In the genomic region with DNA sequence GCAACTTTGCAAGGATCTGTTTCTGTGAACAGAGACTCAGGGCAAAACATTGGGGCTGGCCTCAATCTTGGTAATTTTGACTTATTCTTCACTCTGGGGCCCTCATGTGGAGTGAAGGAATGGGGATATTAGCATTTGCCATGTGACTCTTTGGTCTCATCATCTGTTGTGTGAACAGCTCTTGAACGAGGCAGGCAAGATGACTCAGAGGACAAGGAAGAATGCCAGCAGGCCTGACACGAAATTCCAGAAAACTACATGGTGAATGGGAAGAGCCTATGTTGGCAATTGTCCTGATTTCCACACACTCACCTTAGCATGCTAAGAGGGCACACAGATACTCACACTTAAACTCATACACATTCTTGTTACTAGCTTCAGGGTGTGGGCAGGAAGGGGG, we compare ENCODE assay signal across 10 mouse cellular contexts.
DNase-seq lines count a peak whose midpoint lies in the region; ATAC-seq lines count a peak whose summit lies in the region.
"Had no signal": no experiment of that assay in that cellular context is flagged by ENCODE, and none has a peak within 500 bp of the region (broad histone marks: within the 10 kb centered on the region; RNA-seq: fewer than 3 reads in every experiment).

No protein-coding gene starts in this region.

- DNase-seq in cerebellum, postnatal 25 days = peak; percentile 28 to 50
- no peak for DNase-seq in cerebellum, adult 9-10 months
- peak; percentile 68 for DNase-seq in layer of hippocampus, adult 9-11 months
- no peak for DNase-seq in layer of hippocampus, postnatal 14 days (ENCODE audit: low spot score in 2 of 2)
- peak; percentile 69 for DNase-seq in MN1 (ENCODE audit: low spot score)
- DNase-seq in brain, adult 2 months (ENCODE audit: low read depth, low spot score) = peak; percentile 85
- DNase-seq in urinary bladder, adult 18-20 months (ENCODE audit: low spot score in 2 of 2) = no peak
- DNase-seq: embryo, embryonic 11 days; gastrocnemius, postnatal 25 days had no signal

- ATAC-seq in monocyte, adult 5-6 weeks (replicated peaks; ENCODE audit: insufficient number of reproducible peaks, low FRiP score, low TSS enrichment, poor library complexity, severe bottlenecking) = no peak

Comparison
In these comparisons a context has a peak if more than half of its experiments do, and no peak if none do; other contexts are left out.
1. DNase-seq: peak in cerebellum, postnatal 25 days (2 of 2), layer of hippocampus, adult 9-11 months (single experiment), MN1 (single experiment) and brain, adult 2 months (single experiment); none in cerebellum, adult 9-10 months (single experiment), layer of hippocampus, postnatal 14 days (0 of 2) and urinary bladder, adult 18-20 months (0 of 2).